Mouse (Mus musculus) left cerebral cortex, postnatal 36 days (tissue): ENCODE measurements around the gene Fcor. TPM values are rescaled to one million over a fixed set of nuclear protein-coding genes. Genes with fewer than 3 reads are reported as not detected.
A peak's percentile ranks its signal among the peaks of the same experiment; 100 is the strongest.

Source experiments
- DNase-seq, 2 experiments: peaks; one replicate each; pipeline ENCODE4 v3.0.0; 2021 to 2022; ENCODE audit warnings: low spot score in 2 of 2, mixed read lengths in 1 of 2
- intact Hi-C: fragments of 180-260 bp; cut with DNase I; formaldehyde crosslinking; loops from one replicate; pipeline ENCODE4 v1.15.1; 2025
- total RNA-seq, 2 experiments: library from RNA; stranded (reverse); gene quantifications; 2 replicates each; pipeline ENCODE4 v1.2.3; 2021

Gene Fcor
- total RNA-seq, 2 experiments from 2014 or later: 11.3 to 12.0 TPM

- intact Hi-C loops: loop anchor here (2.0 kb wide), 1 partner anchor 56 kb away; the partner anchor contains the start of genes Pet100 and Xab2
- DNase-seq: no peak
Observed at GRCm38 (mm10) chr8:3676993-3677579, 4.9 kb upstream of the Fcor start.

GRCm38 (mm10) chr8:3676131-3676992, 4.2 kb upstream of the Fcor start, which contains the start of gene Trappc5:
Trappc5 (plus strand) TSS chr8:3676299.
- DNase-seq: peak; percentile 96 to 97
- intact Hi-C loops: loop anchor here (2.0 kb wide), 1 partner anchor 56 kb away; the partner anchor contains the start of genes Pet100 and Xab2

GRCm38 (mm10) chr8:3674671-3675070, 2.5 kb upstream of the Fcor start:
- intact Hi-C loops: loop anchor here (5.0 kb wide), 1 partner anchor 117 kb away; no protein-coding TSS in a partner anchor
- DNase-seq: no peak

DNA sequence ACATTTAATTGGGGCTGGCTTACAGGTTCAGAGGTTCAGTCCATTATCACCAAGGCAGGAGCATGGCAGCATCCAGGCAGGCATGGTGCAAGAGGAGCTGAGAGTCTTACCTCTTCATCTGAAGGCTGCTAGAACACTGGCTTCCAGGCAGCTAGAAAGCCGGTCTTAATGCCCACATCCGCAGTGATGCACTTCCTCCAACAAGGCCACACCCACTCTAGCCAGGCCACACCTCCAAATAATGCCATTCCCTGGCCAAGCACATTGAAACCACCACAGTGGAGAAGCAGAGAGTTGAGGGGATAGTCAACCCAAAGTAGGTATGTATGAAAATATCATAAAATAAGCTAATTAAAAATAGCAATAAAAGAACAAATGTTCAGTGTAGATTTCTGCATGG, 1.8 kb downstream of the Fcor start:
- no peak for DNase-seq
- intact Hi-C loops: loop anchor here (5.0 kb wide), 1 partner anchor 113 kb away; no protein-coding TSS in a partner anchor

DNA sequence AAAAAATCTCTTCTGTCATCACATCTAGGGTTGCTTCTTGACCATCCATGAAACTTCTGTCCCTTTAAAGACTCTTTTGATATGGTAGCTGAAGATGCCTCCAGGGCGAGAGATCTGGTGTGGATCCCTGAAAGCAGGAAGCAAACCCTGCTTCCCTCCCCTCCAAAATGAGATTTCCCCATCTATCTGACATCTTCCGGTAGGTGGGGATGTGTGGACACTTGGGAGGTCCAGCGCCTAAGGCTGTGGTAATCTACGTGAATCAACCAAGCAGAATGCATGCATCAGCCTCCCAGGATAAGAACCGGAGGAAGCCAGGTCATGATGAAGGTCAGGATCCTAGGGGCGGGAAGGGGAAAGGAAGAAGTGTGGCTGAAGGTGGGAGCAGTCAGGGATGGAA, 6.7 kb downstream of the Fcor start, which contains the start of gene Mcemp1:
Gene Mcemp1 (plus strand): TSS at position 248 of the 400 bp plus-strand sequence.
- intact Hi-C loops: no loop called here
- DNase-seq: no peak

DNA sequence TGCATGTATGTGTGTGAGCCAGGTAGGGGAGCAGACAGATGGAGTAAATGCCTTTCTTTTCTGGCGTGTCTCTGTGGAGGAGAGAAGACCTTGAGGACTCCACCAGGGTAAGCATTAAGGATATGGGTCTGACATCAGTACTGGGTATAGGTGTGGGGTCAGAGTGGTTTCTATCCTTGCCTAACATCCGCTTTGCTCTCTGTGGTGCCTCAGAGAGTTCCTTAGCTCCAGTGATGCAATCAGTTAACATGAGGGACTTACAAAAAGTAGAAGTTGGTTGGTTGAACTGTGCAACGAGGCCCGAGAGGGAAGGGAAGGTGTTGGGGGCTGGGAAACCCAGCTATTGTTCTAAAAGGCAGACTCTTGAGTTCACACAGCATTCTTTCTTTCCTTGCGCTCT, 7.8 kb downstream of the Fcor start:
- no peak for DNase-seq
- intact Hi-C loops: no loop called here

DNA sequence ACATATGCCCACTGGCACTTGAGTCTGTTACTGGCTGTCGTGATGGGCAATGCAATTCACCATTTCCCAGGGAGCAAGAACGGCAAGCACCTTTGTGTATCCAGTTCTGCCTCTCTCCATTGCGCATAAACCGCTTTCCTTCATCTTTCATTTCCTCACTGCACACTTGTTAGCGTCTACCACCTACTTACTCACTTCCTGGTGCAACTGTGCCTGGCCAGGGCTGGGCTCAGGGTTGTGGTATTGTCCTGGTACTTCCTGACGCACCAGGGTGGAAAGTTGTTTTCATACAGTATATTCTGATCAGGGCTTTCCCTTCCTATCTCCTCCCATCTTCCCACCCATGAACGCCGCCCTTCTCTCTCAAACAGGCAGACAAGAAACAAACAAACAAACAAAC, 11.3 kb downstream of the Fcor start:
- no peak for DNase-seq
- intact Hi-C loops: no loop called here

DNA sequence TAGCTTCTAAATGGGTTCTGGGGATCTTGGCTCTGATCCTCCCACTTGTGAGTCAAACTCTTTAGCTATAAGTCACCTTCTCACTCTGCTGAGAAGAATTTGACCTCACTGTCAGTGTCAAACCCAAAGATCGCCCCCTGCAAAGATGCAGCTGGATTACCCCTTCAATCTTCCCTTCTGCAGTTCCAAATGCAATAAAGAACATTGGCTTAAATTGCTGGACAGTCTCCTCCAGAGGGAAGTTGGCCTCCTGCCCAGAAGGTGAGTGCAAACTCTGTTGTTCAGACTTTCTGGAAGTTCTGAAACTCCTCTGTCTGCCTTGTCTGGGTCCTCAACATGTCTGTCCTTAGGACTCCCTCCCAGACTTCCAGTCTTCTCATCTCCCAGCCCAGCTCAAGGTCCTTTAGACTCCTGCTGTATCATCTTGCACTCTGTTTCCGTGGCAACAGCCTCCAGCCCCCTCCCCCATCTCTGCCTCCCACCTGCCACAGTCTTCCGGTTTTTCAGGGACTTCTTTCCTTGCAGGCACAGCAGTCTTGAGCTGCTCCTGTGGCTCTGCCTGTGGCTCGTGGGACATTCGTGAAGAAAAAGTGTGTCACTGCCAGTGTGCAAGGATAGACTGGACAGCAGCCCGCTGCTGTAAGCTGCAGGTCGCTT, 15.3 kb downstream of the Fcor start:
- peak in 1 of 2 experiments; percentile 9 for DNase-seq
- intact Hi-C loops: no loop called here

- intact Hi-C loops: no loop called here
- no peak for DNase-seq
Observed at GRCm38 (mm10) chr8:3655526-3655925, 16.6 kb downstream of the Fcor start, which contains the start of gene Retn. Retn (plus strand) TSS chr8:3655770.

GRCm38 (mm10) chr8:3654726-3655508, 17.2 kb downstream of the Fcor start:
- DNase-seq: no peak
- intact Hi-C loops: no loop called here

DNA sequence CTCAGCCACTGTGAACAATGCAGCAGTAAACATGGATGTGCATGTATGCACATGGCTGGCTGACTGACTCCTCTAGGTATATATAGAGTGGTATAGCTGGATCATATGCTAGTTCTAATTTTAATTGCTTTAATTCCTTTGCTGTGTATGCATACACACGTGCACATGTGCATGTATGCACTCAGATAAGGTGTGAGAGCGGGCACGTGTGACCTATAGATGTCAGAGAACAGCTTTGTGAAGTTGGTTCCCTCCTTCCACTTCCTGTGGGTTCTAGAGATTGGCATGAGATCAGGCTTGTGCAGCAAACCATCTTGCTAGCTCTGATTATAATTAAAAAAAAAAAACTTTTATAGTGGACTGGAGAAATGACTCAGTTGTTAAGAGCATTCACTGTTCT, 19.3 kb downstream of the Fcor start:
- intact Hi-C loops: no loop called here
- no peak for DNase-seq

- intact Hi-C loops: no loop called here
- no peak for DNase-seq
Observed at GRCm38 (mm10) chr8:3648990-3649389, 23.2 kb downstream of the Fcor start.

GRCm38 (mm10) chr8:3648268-3648667, 23.9 kb downstream of the Fcor start:
- no peak for DNase-seq
- intact Hi-C loops: no loop called here

- DNase-seq: no peak
- intact Hi-C loops: no loop called here
Observed at GRCm38 (mm10) chr8:3647561-3647960, 24.6 kb downstream of the Fcor start.

DNA sequence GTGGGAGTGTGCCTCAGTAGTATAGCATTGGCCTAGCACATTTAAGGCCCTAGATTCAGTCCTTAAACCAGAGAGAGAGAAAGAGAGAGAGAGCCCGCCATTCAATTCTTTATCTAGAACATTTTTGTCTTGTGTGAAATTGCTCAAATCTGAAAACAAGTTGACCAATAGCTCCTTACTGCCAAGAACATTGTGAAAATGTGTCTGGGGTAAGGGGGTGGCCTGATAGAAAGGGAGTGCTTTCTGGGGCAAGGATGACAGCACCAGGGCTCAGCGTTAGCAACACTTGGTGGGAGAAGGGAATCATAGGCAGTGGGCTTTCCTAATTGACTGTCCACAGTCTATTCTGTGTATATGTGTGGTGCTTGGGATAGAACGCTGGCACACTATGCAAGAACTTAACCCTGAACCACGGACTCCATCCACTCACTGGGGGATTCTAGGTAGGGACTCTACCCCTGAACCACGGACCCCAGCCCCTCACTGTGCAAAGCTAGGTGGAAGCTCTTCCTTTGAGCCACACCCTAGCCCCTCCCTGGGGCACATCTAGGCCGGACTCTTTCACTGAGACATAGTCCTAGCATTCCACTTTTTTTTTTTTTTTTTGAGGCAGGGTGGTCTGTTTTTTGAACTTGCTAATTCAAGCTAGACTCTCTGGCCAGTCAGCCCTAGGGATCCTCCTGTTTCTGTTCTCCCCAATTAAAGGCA, 25.2 kb downstream of the Fcor start:
- intact Hi-C loops: no loop called here
- DNase-seq: no peak

DNA sequence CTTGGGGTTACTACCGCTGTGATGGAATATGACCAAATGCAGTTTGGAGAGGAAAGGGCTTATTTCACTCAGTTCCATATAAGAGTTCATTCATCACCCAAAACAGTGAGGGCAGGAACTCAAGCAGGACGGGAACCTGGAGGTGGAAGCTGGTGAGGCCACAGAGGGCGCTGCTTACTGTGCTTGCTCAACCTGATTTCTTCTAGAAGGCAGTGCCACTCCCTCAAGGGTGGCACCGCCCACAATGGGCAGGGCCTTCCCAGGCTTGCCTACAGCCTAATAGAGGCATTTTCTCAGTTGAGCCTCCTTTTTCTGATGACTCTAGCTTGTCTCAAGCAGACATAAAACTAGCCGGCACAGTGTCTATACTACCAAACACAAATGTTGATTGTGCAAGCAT, 26.4 kb downstream of the Fcor start:
- intact Hi-C loops: no loop called here
- no peak for DNase-seq

GRCm38 (mm10) chr8:3631478-3631875, 40.7 kb downstream of the Fcor start:
- DNase-seq: no peak
- intact Hi-C loops: no loop called here

DNA sequence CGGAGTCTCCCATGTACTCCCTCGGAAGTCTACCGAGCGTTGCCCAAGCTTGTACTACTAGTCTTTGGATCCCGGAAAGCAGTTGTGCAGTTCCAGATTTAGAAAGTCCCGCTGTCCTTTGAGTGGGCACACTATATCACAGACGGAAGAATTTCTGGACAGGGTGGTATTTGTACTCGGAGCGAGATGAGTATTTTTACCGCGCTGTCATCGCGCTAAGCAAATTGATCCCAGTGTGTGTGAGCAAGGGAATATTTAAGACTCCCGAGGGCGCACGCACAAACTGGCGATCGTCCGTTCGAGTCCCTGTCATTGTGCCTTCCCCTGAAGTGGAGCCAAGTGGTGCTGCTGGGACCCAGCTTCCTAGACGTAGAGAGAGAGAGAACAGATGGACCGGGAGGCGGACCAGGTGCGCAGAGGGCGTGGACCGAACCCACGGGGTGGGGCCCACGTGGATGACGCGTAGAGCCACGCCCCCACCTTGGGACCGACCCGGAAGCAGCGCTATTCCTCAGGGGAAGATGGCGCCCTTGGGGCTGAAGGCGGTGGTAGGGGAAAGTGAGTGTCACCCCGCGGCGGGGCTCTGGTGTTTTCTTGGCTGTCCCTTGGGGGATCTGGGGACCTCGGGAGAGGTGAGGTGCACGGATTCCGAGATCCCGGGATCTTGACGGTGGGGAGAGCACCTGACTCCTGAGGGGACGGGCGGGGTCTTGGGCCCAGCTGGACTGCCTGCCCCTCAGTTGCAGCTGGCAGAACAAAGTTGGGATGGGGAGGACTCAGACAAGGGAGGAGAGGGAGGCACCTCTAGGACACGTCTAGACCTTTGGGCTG, 41.3 kb downstream of the Fcor start, which contains the start of gene Stxbp2:
Gene Stxbp2 (plus strand): TSS at position 309 of the 831 bp plus-strand sequence.
- intact Hi-C loops: no loop called here
- peak; percentile 67 to 75 for DNase-seq
